Mouse (Mus musculus) hindlimb bud, embryonic 11.5 days (tissue): Measurements from ENCODE around the gene Sspo.

Experiments
- DNase-seq: peaks from one replicate; pipeline ENCODE4 v3.0.0-alpha.2; 2012; ENCODE audit warnings: low read depth, low spot score; ENCODE audit errors: extremely low spot score

Sspo gene

DNA sequence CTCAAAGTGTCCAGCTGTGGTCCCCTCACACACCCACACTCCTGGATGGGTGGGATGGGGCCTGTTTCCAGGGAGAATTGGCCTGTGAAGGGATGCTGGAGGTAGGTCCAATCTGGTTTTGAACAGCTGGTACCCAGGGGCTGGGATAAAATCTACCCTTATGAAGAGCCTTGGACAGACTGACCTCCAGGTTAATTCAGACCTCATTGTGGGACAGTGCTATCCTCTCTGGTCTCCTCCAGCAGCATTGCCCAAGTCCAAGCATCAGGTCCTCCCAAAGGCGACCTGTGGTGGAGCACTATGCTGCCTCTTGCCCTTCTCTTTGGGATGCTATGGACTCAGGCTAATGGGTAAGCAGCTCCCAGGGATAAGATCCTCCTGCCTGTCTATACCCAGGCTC, at the start of gene Sspo:
Gene Sspo, plus strand, starts transcription at position 301 of the 400 bp plus-strand sequence.
- no peak for DNase-seq

- DNase-seq = no peak
These were observed 48.1 kb upstream of the Sspo start for GRCm38 (mm10) chr6:48399906-48400305.

GRCm38 (mm10) chr6:48404071-48404470, 44.0 kb upstream of the Sspo start:
- DNase-seq = no peak

GRCm38 (mm10) chr6:48409726-48410343, 38.2 kb upstream of the Sspo start:
- DNase-seq = no peak

- DNase-seq = no peak
These were observed 37.5 kb upstream of the Sspo start for GRCm38 (mm10) chr6:48410551-48410950.

GRCm38 (mm10) chr6:48411193-48412092, 36.6 kb upstream of the Sspo start:
- no peak for DNase-seq

DNA sequence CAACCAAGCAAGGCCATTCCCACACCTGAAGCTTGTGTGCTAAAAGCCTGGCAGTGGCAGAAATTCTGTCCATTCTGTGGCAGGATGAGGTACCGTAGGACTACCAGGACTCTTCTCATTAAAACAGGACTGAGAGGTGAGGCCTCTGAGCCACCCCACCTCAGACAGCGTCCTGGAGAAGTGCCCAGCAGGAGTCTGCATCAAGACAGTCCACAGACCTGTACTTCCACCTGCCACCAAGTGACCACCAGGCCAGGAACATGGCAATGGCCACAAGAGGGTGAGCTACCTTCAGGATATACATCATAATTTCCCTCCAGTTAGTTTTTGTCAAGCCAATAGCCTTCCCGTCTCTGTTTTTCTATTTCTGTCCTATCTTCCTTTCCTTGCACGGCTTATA, 35.9 kb upstream of the Sspo start:
- no peak for DNase-seq

- no peak for DNase-seq
These were observed 35.4 kb upstream of the Sspo start for GRCm38 (mm10) chr6:48412662-48413061.

DNA sequence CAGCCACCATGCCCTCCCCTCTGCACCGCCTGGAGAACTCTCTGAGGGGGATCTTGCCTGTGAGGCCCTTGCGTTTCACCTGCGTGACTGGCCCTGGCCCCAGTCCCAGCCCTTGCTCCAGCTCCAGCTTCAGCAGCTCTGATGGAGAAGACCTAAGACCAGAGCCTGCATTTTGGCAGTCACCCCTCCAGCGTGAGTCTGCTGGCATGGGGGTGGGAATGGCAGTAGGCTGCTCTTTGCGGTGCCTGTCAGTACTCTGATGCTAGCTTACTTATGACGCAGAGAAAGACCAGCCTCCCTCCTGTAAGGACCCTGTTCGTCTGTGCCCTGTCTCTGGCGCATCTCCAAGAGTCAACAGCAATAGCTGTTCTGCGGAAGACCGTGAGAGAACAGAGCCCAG, 34.9 kb upstream of the Sspo start:
- no peak for DNase-seq

DNA sequence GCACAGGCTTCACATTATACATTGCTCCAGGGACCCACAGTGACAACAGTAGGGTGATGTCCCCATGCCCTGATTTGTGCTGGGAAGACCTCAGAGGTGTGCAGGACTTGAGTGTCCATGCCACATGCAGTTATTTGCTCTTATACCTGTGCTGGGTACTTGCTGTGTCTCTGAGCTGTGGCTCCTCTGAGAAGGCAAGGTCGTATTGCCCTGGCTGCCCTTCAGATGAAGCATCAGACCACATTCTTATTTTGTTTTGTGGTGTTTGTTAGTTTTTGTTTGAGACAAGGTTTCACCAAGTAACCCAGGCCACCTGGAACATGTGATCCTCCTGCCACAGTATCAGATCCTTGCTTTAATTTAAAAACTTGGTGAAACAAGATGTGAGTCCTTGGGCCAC, 33.1 kb upstream of the Sspo start:
- no peak for DNase-seq

DNA sequence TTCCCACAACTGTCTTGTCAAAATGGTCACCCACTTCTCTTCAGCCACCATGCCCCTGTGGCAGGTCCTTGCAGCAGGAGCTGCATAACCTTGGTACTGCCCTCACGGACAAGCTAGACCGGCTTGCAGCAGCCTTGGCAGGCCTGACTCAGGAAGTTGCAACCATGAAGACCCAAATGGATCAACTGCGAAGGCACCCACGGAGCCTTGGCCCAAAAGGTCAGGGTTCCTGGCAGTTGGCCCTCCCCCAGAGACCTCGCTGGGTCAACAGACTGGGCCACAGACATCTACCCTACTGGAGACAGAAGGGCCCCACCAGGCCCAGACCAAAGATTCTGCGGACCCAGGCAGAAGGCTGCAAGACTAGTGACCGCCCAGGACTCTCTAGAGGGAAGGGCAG, 32.4 kb upstream of the Sspo start:
- DNase-seq = no peak

DNA sequence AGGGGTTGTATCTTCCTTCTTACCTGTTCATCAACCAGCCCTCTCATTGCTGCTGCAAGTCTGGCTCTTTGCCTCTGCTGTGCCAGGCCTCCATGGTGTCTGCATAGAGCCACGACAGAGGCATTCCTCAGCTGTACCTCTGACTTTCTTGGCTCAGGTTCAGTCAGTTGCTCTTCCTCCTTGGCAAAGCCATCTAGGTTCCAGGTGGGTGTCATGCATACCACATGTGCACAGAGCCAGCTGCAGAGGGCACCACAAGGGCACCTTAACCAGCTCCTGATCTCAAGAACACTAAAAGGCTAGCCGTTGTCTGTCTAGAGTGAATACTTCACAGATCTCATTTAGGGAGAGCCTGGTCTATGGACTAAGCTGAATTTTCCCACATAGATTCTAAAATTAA, 31.5 kb upstream of the Sspo start:
- DNase-seq = no peak

- no peak for DNase-seq
These were observed 27.4 kb upstream of the Sspo start for GRCm38 (mm10) chr6:48420647-48421046.

DNA sequence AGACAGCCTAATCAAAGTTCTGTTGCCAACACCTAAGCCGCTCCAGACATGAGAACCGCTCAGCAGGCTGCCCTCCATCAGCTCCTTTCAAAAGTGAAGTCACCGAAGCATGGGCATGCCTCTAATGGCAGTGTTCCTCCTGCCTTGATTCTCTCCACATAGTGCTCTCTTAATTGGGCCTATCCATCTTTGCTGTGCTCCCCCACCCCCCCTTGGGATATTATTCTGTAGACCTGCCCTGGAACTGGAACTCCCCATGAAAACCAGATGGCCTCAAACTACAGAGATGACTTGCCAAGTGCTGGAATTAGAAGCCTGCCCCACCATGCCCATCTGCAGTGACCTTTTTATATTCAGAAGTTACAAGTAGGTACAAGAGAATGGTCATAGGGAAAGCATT, 24.7 kb upstream of the Sspo start:
- DNase-seq = no peak

DNA sequence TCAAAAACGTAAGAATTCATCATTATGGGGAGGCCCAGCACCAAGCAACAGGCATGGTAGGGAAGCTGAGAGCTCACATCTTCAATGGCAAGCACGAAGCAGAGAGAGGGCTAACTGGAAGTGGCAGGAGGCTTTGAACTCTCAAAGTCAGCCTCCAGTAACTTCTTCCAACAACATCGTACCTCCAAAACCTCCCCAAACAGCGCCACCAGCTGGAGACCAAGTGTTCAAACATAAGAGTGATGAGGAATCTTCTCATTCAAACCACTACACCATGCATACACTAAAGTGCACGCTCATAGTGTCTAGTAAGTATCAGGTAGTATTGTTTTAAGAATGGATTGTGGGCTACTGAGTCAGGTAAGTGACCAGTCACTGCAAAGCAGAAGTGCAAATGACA, 24.0 kb upstream of the Sspo start:
- no peak for DNase-seq

- no peak for DNase-seq
These were observed 21.1 kb upstream of the Sspo start for GRCm38 (mm10) chr6:48426956-48427355.

DNA sequence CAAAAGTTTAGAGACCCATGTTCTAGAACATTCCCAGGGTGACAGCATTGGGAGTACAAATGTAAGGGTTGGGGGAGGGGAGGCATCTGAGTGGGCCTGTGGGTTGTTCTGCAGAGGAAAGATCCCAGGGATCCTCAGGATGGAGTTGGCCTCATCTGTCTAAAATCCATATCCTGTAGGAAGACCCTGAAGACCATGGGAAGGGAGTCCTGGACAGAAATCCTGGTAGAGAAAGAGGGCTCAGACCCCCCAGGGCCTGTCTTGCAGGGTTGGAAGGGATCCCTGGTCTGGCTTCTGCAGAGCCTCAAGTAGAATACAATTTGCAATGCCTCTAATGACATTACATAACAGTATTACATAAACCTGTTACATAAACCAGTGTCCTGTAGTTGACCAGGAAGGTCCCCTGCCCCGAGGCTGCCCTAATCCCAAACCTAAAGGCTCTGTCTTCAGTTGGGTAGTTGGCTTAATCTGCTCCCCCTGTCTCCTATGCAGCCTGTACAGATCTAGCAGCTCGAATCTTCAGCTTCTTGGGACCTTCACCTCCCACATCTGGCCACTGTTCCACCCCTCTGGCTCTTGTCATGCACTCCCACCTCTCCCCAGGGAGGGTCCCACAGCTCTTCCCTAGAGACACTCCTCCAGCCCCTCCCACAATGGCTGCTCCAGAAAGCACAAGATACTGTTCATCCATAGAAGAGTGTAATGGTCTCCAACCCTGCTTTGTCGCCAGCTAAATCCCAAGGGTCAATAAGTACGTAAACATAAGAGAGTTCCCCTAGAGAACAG, 19.1 kb upstream of the Sspo start:
- DNase-seq = no peak

DNA sequence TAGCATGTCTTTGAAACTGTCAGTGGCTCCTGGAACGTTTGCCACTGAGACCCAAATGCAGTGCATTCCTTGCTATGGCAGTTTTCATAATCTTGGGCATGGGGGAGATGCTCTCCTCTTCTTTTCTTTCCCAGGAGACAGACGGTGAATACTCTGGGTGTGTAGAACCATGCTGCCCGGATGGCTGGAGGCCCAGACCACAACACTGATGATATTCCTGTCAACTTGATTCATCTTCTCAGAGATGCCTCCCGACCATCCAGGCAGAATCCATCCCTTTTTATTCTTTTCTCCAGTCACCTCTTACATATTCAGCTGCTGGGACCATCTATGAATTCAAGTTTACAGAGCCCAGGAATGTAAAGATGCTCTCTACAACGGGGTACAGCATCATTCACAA, 17.3 kb upstream of the Sspo start:
- DNase-seq = no peak

GRCm38 (mm10) chr6:48432893-48433816, 14.9 kb upstream of the Sspo start:
- no peak for DNase-seq

- no peak for DNase-seq
These were observed 13.4 kb upstream of the Sspo start for GRCm38 (mm10) chr6:48434651-48435050.

DNA sequence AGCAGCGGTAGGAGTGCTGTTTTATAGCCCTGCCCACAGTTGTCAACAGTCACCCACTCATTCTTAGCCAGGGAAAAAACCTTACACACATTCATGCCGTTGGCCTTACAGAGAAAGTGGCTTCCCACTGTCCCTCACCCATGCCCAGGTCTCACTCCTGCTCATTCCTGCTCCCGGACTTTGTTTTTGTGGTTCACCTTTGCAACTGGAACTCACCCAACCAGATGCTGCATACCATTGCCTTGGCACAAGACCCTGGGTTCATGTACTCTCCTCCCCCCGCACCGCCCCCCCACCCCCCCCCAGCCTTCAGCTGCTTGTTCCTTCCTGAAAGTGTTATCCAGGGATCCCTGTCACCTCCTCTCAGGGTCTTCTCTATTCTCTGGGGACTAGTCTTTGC, 12.9 kb upstream of the Sspo start:
- no peak for DNase-seq
